Mouse (Mus musculus) T-cell, adult 2 months (primary cell): ENCODE data around the gene Tradd.

Experiments
- DNase-seq: peaks from one replicate; pipeline ENCODE4 v3.0.0; 2022; ENCODE audit warnings: low spot score

Gene Tradd

DNA sequence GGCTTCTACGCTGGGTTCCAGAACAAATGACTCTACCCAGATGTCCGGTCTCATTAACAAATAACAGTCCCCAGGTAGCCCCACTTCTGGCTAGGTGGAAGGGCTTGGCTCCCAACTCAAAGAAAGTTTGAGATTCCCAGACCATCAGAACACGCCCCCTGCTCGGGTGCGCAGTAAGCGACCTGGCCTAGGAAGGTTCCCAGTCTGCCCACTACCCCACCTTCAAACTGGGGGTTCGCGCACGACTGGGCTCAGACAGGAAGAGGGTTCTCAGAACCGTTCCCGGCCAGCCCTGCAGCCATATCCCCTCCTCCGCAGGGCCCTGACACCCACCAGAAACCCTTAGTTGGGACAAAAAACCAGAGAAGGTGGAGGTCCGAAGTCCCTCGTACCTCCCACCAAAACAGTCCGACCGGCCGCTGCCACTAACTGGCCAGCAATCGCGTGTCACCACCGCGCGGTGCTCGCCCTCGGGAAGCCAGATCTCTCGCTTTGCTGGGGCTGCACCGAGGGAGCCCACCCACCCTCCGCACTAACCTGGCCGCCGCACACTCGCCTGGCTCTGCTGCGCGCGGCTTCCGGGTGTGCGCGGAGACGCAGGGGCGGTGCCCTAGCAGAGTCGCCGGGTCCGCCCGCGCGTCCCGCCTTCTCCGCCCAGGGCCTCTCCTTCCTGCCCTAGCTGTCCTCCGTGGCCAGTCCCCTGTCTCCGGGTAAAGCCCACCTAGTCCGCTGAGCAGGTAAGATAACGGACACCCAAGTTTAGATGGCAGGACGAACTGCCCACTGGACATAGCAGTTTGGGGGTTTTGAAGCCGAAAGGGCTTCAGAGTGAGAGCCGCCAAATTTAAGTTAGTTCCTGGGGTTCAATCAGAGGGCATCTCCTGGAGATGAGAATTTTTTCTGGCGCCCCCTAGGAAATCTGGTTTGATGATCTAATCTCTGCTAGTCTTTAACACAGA lies at the start of gene Tradd, which contains the start of gene Fbxl8:
Gene Tradd (minus strand): TSS at position 586 of the 959 bp plus-strand sequence.
Gene Fbxl8 (plus strand): TSS at position 625 of the 959 bp plus-strand sequence.
- peak; percentile 70 for DNase-seq

DNA sequence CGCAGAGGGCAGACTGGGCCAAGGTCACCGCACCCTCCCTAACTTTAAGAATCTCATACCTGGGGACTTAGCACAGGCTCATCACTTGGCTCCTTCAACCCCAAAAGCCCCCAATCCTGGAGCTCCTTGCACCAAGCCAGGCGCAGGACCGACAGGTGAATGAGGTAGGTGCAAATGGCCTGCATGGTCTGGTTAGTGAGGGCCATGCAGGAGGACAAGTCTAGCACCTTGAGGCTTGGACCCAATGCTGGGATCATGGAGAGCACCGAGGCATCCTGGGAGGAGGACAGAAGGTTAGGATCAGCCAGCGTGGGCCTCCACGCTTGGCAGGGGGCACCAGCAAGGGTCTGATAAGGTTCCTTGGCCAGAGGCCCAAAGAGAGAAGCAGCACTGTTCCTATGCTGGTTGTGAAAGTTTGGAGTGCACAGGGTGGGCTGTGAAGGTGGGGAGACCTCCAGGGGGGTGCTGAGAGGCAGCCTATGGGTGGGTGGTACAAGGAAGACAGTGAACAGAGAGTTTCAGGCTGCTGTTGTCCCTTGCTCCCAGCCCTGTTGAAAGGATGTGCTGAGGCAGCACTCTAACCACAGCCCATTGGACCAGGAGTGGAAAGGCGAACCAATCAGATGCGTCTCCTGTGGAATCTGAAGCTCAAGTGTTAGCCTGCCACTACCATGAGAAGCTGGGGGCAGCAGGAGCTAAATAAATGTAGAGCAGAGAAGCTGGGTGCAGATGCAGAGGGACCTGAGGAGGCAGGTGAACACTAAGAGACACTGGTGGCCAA lies 49.4 kb upstream of the Tradd start:
- DNase-seq, result no peak

DNA sequence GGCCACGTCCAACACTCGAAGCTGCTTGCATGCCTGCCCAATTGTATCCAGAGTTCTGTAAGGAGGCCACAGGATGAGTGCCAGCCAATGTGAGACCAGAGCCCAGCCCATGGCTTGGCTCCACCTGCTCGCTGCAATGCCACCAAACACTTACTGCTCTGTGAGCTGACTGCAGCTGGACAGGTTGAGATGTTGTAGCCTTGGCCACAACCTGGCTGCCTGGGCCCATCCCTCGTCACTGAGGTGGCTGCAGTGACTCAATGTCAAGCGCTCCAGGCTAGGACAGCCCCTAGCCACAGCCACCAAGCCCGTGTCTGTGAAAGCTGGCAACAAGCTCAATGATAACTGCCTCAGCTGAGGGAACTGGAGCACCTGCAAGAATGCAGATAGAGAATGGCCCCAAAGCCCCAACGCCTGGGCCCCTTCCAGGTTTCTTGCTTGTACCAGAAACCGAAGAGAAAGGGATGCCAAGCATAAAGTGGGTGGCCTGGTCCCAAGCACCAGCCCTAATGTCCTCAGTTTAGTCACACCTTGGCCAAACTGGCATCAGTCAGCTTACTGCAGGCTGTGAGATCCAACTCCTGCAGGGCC lies 48.6 kb upstream of the Tradd start:
- no peak for DNase-seq

DNA sequence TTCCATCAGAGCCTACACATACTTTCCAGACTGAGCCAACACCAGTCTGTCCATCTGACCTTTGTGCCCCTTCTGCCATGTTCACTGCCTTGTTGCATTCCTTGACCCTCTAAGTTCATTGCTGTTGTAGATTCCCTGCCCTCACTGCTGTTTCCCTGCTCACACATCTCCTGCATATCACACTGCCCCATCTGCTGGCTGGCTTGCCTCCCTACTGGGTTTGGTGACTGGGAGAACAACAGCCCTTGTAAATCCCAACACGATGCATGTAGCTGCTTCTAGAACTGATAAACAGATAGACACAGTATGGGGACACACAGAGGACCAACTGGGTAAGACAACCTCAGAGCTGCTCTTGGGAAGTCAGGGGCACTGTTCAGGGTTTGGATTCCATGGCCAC lies 47.3 kb upstream of the Tradd start:
- DNase-seq, result no peak

DNA sequence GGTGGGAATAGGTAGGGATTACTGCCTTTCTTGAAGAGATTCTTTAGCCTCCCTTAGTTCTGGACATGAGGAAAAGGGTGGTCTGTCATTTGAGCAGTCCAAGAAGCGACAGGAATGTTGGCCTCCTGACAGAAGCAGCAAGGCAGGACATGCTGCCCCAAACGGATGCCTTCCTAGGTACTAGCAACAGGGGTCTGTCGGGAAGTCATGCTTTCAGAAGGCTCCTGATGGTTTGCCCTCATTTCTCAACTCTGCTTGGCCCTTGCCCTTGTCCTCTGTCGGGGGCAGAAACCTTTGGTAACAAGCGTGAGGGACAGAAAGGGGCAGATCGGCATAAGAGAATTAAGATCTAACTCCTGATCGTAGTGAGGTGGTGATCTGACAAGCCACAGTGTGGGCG lies 45.7 kb upstream of the Tradd start:
- DNase-seq, result no peak

DNA sequence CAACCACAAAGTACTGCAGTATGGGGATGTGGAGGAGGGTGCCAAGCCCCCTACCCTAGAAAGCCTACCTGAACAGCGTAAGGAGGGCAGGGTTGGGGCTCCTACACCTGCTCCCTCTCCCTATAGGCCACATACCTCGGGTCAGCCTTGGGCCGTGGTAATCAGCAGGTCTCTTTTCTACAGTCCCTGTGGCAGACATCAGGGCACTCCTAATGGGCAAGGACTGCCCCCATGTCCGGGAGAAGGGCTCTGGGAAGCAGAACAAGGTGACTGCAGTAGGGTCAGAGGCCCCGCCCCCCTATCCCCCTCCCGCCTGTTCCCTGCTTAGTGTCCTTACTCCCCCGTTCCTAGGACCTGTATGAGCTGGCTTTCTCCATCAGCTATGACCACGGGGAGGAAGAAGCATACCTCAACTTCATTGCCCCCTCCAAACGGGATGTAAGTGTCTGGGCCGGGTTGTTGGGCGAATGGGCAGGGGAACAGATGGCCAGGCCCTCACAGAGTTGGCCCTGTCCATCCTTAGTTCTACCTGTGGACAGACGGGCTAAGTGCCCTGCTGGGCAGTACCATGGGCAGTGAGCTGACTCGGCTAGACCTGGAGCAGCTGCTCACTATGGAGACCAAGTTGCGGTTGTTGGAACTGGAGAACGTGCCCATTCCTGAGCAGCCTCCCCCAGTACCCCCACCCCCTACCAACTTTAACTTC lies 44.9 kb upstream of the Tradd start:
- no peak for DNase-seq

DNA sequence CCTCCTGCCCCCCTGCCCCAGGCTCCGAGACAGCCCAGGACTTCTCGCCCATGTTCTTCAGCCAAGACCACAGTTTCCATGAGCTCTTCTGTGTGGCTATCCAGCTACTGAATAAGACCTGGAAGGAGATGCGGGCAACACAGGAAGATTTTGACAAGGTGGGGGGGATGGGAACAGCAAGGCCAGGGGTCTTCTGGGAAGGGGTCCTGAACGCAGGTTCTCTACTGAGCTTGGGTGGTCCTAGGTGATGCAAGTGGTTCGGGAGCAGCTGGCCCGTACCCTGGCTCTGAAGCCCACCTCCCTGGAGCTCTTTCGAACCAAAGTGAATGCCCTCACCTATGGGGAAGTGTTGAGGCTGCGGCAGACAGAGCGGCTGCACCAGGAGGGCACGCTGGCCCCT lies 44.0 kb upstream of the Tradd start:
- DNase-seq, result no peak

DNA sequence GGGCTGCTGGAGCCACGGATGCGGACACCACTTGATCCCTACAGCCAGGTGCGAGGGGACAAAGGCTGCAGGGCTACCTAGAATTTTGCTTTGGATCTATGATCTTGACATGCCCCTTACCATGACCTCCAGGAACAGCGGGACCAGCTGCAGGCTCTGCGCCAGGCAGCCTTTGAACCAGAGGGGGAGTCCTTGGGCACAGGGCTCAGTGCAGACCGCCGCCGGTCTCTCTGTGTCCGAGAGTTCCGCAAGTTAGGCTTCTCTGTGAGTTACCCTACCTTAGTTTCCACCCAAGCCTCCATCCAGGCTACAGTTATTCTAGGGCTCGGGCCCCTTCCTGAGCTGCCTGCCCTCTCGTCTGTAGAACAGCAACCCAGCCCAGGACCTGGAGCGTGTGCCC lies 43.3 kb upstream of the Tradd start:
- DNase-seq, result no peak

DNA sequence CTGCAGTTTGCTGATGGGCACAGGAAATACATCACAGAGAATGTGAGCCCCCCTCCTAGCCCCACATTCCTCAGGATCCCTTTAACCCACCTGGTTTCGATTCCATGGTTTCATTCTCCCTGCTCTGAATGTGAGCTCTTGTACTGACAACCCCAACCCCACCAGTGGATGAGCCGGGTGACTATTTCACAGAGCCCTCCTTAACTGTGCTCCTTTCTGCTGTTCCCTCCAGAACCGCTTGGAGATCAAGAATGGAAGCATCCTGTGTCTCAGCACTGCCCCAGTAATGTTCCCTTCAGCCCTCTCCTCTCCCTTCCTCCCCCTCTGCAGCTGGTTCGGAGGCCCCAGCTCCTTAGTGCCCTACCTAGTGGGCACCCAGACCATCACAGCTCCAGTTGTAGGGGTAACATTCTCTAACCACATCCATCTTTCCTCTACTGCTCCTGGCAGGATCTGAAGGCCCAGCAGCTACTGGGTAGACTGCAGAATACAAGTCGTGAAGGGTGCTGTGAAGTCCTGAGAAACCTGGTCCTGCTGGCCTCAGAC lies 41.8 kb upstream of the Tradd start:
- DNase-seq, result no peak

DNA sequence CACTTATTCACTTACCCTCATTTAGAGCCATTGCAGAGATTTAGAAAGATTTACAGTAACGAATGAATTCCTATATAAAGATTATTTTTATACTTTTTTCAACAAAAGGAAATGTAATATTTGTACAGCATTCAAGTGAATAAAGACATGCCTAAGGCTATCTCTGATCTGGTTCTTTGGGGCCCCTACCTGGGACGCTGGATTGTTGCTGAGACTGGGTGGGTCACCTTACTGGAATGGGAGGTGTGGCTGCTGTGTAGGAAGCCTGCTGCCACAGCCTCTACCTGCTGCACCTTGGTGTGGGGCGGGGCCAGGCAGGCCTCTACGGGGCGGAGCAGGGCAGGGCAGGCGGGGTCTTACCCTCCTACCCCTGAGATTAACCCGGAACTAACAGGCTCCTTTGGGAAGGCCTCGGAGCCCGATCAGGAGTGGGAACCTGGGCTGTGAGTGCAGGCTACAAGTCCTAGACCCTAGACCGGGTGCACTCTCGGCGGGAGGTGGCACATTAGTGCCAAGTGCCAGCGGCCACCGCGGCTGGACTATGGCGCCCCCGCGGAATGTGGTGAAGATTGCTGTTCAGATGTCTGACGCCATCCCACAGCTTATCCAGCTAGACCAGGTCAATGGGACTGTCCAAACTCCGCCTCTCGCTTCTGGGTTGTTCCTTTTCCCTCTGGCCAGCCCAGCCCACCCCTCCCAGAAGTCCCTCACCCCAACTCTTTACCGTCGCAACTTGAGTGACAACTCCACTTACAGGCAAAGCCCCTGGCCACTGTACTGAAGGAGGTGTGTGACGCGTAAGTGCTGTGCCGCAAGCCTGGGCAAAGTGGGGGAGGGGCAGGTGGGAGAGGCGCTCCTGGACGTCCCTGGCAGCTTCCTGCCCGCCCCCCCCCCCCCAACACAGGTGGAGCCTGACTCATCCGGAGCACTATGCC lies 41.1 kb upstream of the Tradd start, which contains the start of gene Elmo3:
Gene Elmo3 (plus strand): TSS at position 391 of the 935 bp plus-strand sequence.
- peak; percentile 31 for DNase-seq

DNA sequence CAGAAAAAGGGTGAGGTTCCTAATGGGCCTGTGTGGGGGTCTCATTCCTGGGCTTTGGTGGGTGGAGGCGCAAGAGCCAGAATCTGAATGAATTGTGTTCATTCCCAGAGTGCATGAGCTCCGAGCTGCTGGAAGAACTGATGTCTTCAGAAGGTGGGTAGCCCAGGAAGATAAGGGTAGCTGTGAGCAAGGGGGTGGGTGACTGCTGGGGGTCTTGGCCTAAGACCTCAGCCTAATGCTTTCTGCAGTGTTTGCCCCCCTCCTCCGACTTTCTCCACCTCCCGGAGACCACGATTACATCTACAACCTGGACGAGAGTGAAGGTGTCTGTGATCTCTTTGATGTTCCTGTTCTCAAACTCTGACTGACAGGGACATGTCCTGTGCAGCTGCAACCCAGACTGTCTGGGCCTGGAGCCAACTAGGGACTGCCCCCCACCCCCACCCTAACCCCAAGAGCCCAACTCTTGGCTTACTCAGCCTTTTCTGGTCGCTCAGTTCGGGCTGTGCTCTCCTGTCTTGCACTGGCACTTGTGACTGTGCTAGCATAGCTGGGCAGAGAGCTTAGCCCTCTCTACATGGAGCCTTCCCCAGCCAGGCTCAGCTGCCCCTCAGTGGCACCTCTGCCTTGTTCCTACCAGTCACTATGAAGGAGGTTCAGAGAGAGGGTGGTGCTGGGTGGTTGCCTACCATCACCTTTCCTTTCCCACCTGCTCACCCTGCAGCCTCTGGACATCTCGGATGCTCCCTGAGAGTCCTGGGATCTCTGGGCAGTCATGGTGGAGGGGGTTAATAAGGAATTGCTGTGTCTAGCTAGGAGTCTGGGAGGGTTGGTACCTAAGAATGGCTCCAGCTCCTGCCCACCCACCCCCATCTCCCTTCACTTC lies 40.2 kb upstream of the Tradd start:
- no peak for DNase-seq

DNA sequence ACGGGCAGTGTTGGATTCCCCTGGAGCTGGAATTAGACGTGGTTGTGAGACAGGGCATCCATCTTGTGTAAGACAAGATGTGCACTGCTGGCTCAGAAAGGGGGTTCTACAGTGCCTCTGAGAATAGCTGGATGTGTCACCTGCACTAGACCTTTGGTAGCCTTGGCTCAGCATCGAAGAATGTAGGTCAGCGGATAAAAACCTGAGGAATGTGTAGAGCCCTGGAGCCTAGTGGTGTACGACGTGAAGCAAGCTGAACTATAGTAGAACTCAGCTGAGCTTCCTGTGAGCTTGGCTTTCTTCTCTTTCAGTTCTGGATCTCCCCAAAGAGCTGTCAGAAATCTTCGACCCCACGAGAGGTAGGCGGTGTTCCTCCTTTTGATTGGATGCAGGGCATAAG lies 39.5 kb upstream of the Tradd start:
- no peak for DNase-seq

DNA sequence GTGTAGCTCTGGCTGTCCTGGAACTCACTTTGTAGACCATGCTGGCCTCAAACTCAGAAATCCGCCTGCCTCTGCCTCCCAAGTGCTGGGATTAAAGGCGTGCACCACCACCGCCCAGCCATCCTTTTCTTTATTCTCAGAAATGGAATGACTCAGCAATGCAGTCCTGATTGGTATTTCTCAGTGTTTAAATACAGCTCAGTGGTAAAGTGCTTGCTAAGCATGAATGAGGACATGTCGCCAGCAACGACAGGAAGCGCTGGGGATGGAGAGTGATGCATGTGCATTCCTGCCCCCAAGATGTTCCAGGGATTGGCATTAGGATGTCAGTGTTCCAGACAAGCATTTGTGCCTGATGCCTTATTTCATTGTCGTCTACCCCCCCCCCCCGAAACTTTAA lies 39.0 kb upstream of the Tradd start:
- no peak for DNase-seq

DNA sequence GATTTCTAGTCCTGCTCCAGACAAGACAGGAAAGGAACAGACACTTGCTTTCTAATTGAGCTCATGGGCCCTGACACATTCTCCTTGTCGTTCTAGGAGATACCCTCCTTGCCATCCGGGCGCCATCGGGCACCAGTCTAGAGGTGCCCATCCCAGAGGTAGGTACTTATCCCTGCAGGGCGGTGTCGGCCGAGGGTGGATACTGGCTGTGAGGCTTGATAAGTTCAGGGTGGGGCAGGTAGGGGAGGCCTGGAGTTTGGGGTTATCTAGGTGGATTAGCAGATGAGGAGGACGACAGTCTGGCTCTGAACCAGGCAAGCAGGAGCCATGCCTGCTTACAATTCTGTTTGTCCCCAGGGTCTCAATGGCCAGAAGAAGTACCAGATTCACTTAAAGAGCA lies 35.6 kb upstream of the Tradd start:
- DNase-seq, result no peak

DNA sequence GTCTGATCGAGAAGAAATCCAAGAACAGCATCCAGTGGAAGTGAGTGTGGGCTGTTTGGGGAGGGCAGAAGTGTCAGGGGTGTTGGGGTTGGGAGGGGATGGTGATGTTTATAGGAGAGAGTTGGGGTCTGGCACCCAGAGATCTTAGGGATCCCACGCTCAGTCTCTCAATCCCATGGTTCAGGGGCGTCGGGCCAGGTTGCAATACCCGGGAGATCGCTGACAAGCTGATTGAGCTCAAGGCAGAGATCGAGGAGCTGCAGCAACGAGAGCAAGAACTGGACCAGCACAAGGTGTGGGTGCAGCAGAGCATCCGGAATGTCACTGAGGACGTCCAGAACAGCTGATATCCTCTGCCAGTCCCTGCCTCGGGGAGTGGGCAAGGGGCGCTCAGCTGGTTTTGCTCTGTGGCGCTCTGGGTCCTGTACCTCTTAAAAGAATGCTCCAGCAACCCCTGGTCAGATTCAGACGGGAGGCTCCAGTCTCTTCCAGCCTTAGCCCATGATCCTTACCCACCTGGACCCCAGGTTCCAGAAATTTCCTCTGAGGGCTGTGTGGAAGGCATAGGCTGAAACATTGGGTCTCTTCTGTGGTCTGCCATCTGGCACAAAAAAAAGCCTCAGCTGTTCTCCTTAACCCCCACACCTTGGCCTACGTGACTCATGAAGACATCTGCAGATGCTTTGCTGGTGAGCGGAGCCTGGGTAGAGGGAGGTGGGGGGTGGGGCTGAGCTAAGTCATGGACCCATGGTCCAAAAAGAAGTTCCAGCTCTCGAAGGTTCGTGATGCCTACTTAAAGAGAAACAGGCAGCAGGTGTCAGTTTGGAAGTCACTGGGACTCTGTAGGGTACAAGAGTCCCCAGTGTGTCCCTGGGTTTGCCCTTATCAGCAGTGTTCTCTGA lies 34.2 kb upstream of the Tradd start:
- no peak for DNase-seq

DNA sequence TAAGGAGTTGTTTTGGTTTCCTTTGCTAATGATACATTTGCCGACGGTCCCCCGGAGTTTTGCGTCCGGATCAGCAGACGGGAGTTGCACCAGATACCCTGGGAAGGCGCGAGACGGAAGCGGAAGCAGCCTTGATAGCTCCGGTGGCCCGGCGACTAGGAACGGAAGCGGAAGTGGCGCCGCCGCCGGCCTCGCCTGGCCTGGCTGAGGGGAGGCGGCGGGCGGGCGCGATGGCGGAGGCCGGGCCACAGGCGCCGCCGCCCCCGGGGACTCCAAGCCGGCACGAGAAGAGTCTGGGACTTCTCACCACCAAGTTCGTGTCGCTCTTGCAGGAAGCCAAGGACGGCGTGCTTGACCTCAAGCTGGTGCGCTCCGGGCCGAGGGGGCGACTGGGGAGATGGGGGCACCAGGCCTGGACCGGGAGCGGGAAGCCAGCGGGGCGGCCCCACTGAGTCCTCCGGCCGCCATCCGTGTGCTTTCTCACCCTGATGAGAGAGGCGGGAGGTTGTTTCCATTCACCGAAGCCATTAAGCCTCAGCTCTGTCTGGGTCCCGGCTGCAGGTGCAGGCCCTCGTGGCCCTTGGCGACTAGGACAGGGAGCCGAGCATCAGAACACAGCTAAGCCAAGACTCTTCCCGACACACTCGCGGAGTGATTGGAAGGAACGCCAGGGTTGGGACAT lies 33.2 kb upstream of the Tradd start, which contains the start of gene E2f4:
Gene E2f4 (plus strand): TSS at position 153 of the 682 bp plus-strand sequence.
- peak; percentile 88 for DNase-seq

DNA sequence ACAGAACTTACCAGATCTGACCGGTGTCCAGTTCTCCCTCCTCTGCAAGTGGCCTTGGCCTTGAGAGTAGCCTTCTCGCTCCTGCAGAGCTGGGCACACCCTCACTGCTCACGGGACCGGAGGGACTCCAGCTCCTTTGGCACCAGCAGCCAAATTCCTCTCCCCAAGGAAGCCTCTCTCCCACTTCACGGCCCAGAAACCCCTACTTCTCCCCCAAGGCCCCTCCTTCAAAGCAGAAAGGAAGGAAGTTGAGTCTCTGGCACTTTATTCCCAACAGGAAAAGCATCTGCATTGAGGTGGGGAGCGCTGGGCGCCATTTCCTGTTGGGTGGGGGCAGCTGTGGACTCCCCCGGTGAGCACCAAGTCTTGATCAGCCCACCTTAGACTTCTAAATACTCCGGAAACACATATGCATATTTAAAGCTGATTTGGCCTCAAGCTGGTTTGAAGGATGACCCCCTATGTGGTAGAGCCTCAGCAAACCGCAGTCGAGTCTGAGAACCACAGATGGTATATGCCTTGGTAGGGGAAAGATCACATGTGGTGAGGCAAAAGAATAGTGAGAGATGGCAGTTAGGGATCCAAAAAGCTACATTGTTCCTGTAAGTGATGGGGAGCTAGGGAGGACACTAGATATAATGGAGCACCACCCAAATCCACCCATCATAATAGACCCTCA lies 31.6 kb upstream of the Tradd start, which contains the start of gene Exoc3l:
Gene Exoc3l (minus strand): TSS at position 207 of the 679 bp plus-strand sequence.
- DNase-seq, result no peak
